Mouse (Mus musculus): ENCODE data around the gene Zp3.

DNA sequence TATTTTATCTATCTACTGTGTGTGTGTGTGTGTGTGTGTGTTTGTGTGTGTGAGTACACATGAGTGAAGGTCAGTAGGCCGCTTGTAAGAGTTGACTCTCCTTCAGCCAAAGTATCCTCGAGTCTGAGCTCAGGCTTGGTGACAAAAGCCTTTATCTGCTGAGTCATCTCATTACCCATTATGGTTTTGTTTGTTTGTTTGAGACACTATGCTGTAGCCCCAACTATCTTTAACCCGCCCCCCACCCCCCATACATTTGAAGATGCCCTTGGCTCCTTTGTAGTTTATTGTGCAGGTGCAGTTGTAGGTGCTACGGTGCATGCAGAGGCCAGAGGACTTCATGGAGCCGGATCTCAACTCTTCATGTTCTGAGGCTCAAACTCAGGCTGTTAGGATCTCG, 21.3 kb downstream of the Zp3 start:
- TF ChIP-seq CTCF (IDR thresholded peaks at IDR 0.05; ENCODE audit: borderline replicate concordance, insufficient read depth, low read length) (no peak), POLR2A (IDR thresholded peaks at IDR 0.05; ENCODE audit: low read depth, low read length) (no peak)
